Mouse (Mus musculus) right cerebral cortex, postnatal 36 days (tissue): ENCODE measurements around the gene Slc4a2.

Source experiments
- DNase-seq, 2 experiments: peaks; one replicate each; pipeline ENCODE4 v3.0.0; 2022; ENCODE audit warnings: low spot score in 2 of 2, mixed read lengths in 1 of 2

Gene Slc4a2

GRCm38 (mm10) chr5:24426556-24427284, 3.1 kb downstream of the Slc4a2 start:
- DNase-seq = no peak

- DNase-seq = no peak
These were observed 3.6 kb downstream of the Slc4a2 start for GRCm38 (mm10) chr5:24427285-24427633.

- DNase-seq = no peak
These were observed 4.4 kb downstream of the Slc4a2 start for GRCm38 (mm10) chr5:24427981-24428402.

- no peak for DNase-seq
These were observed 5.0 kb downstream of the Slc4a2 start for GRCm38 (mm10) chr5:24428596-24428995.

- DNase-seq = no peak
These were observed 10.4 kb downstream of the Slc4a2 start for GRCm38 (mm10) chr5:24433993-24434392.

GRCm38 (mm10) chr5:24441187-24441586, 17.6 kb downstream of the Slc4a2 start:
- DNase-seq = no peak

GRCm38 (mm10) chr5:24442029-24442428, 18.4 kb downstream of the Slc4a2 start:
- no peak for DNase-seq

- no peak for DNase-seq
These were observed 19.6 kb downstream of the Slc4a2 start for GRCm38 (mm10) chr5:24443204-24443603.

- no peak for DNase-seq
These were observed 20.3 kb downstream of the Slc4a2 start for GRCm38 (mm10) chr5:24443927-24444326.

GRCm38 (mm10) chr5:24444746-24445427, 21.2 kb downstream of the Slc4a2 start, which contains the start of gene Fastk:
Fastk (minus strand) TSS chr5:24445287.
- peak; percentile 89 to 92 for DNase-seq

- no peak for DNase-seq
These were observed 21.9 kb downstream of the Slc4a2 start for GRCm38 (mm10) chr5:24445428-24446080.

GRCm38 (mm10) chr5:24446630-24447029, 23.0 kb downstream of the Slc4a2 start:
- DNase-seq = no peak

- peak; percentile 79 to 86 for DNase-seq
These were observed 24.1 kb downstream of the Slc4a2 start, which contains the start of gene Tmub1 for GRCm38 (mm10) chr5:24447624-24448298. Tmub1 (minus strand) TSS chr5:24447854.

GRCm38 (mm10) chr5:24451264-24452029, 27.8 kb downstream of the Slc4a2 start:
- DNase-seq = peak; percentile 81 to 83

- no peak for DNase-seq
These were observed 28.5 kb downstream of the Slc4a2 start, which contains the start of gene Agap3 for GRCm38 (mm10) chr5:24452030-24452690. Agap3 (plus strand) TSS chr5:24452177.

GRCm38 (mm10) chr5:24452691-24453233, 29.1 kb downstream of the Slc4a2 start:
- DNase-seq = no peak

- DNase-seq = no peak
These were observed 29.8 kb downstream of the Slc4a2 start for GRCm38 (mm10) chr5:24453283-24453984.

GRCm38 (mm10) chr5:24453985-24454303, 30.3 kb downstream of the Slc4a2 start:
- DNase-seq = no peak

- no peak for DNase-seq
These were observed 31.4 kb downstream of the Slc4a2 start for GRCm38 (mm10) chr5:24455076-24455475.

GRCm38 (mm10) chr5:24455613-24456012, 32.0 kb downstream of the Slc4a2 start:
- DNase-seq = no peak
